24 mouse cellular contexts compared by ENCODE assay signal in genomic region chr2:180292026-180292425, GRCm38 (mm10). TPM values are rescaled to one million over a fixed set of nuclear protein-coding genes. Genes with fewer than 3 reads are reported as not detected.
DNase-seq lines count a peak whose midpoint lies in the region; ATAC-seq and TF ChIP-seq lines count a peak whose summit lies in the region.
"Had no signal": no experiment of that assay in that cellular context is flagged by ENCODE, and none has a peak within 500 bp of the region (broad histone marks: within the 10 kb centered on the region; RNA-seq: fewer than 3 reads in every experiment).

No protein-coding gene starts in this region.

- H3K9ac ChIP-seq in heart, embryonic 11.5 days (ENCODE audit: low read depth, low read length) = no peak overlapping the region
- no peak overlapping the region for H3K9ac ChIP-seq in ES-Bruce4 (ENCODE audit: low read depth, poor library complexity, severe bottlenecking)
- H3K9ac ChIP-seq in intestine, embryonic 15.5 days = no peak overlapping the region
- H3K9ac ChIP-seq: forebrain, postnatal 0 days; hindbrain, embryonic 13.5 days; limb, embryonic 12.5 days; liver, embryonic 13.5 days; midbrain, embryonic 13.5 days had no signal

- no peak for DNase-seq in heart, embryonic 10.5 days (ENCODE audit: low spot score)
- peak; percentile 80 for DNase-seq in skeletal muscle tissue, adult 2 months (ENCODE audit: low read depth, low spot score)
- no peak for DNase-seq in urinary bladder, postnatal 14 days (ENCODE audit: low spot score)
- no peak for DNase-seq in layer of hippocampus, postnatal 14 days (ENCODE audit: low spot score in 2 of 2)
- DNase-seq: adrenal gland, adult 8-10 months; cerebellum, adult 8-10 months; forebrain, postnatal 0 days; kidney, postnatal 4 days; liver, embryonic 13.5 days; thymus, postnatal 36 days had no signal

- TF ChIP-seq EP300 in ES-Bruce4 (IDR thresholded peaks at IDR 0.05; ENCODE audit: insufficient read depth, low read depth, low read length) = no peak

- TF ChIP-seq CTCF in ES-Bruce4 (IDR thresholded peaks at IDR 0.05; ENCODE audit: low read depth, low read length) = no peak

- no peak for TF ChIP-seq POLR2A in ES-Bruce4 (IDR thresholded peaks at IDR 0.05; ENCODE audit: insufficient read depth, low read length)

- WGBS in heart, embryonic 10.5 days = 66% methylated on average over 4 of the region's 4 CpGs
- whole genome bisulfite sequencing in heart, embryonic 11.5 days (ENCODE audit: insufficient replicate concordance) = 65% methylated on average over 4 of the region's 4 CpGs
- 41% methylated on average over 4 of the region's 4 CpGs for WGBS in intestine, embryonic 15.5 days

- H3K4me1 ChIP-seq in heart, embryonic 10.5 days = peaks cover 34% of the 10 kb centered on the region
- H3K4me1 ChIP-seq in heart, embryonic 11.5 days (ENCODE audit: control insufficient read depth, insufficient read depth, low read length) = peaks cover 22% of the 10 kb centered on the region
- peaks cover 26% of the 10 kb centered on the region for H3K4me1 ChIP-seq in ES-Bruce4 (ENCODE audit: control insufficient read depth, insufficient read depth, low read length)
- peaks cover 27% of the 10 kb centered on the region for H3K4me1 ChIP-seq in intestine, embryonic 15.5 days (replicated peaks)
- H3K4me1 ChIP-seq: hindbrain, embryonic 13.5 days; midbrain, embryonic 13.5 days had no signal

- no peak overlapping the region for H3K4me3 ChIP-seq in heart, embryonic 10.5 days
- H3K4me3 ChIP-seq in heart, embryonic 11.5 days (ENCODE audit: low read depth, low read length) = no peak overlapping the region
- 0 out of 2 replicates have a peak overlapping the region, but pooled peaks have one; percentile 35 for H3K4me3 ChIP-seq in ES-Bruce4 (ENCODE audit: low read depth, low read length)
- H3K4me3 ChIP-seq in intestine, embryonic 15.5 days (replicated peaks) = no peak overlapping the region
- H3K4me3 ChIP-seq: forebrain, embryonic 10.5 days; hindbrain, embryonic 13.5 days; limb, embryonic 12.5 days; liver, embryonic 13.5 days; midbrain, embryonic 13.5 days had no signal

- no peaks in the 10 kb centered on the region for H3K27me3 ChIP-seq in heart, embryonic 10.5 days (ENCODE audit: insufficient read depth, poor library complexity, severe bottlenecking)
- H3K27me3 ChIP-seq in heart, embryonic 11.5 days (ENCODE audit: control insufficient read depth, insufficient read depth, low read length) = no peaks in the 10 kb centered on the region
- H3K27me3 ChIP-seq in ES-Bruce4 (ENCODE audit: control insufficient read depth, insufficient read depth, low read length, poor library complexity, severe bottlenecking) = no peaks in the 10 kb centered on the region
- no peaks in the 10 kb centered on the region for H3K27me3 ChIP-seq in intestine, embryonic 15.5 days (replicated peaks)
- H3K27me3 ChIP-seq: limb, embryonic 12.5 days; liver, embryonic 13.5 days had no signal

- H3K36me3 ChIP-seq in heart, embryonic 10.5 days = no peaks in the 10 kb centered on the region
- no peaks in the 10 kb centered on the region for H3K36me3 ChIP-seq in heart, embryonic 11.5 days (ENCODE audit: control insufficient read depth, insufficient read depth, low read length)
- no peaks in the 10 kb centered on the region for H3K36me3 ChIP-seq in ES-Bruce4 (ENCODE audit: control insufficient read depth, insufficient read depth, low read length, poor library complexity, severe bottlenecking)
- H3K36me3 ChIP-seq in intestine, embryonic 15.5 days = no peaks in the 10 kb centered on the region
- H3K36me3 ChIP-seq: forebrain, embryonic 10.5 days; hindbrain, embryonic 13.5 days; limb, embryonic 12.5 days; liver, embryonic 13.5 days; midbrain, embryonic 13.5 days had no signal

- no peak for ATAC-seq in heart, embryonic 11.5 days (replicated peaks; ENCODE audit: insufficient number of reproducible peaks, low FRiP score, low TSS enrichment)
- no peak for ATAC-seq in intestine, embryonic 15.5 days
- ATAC-seq: forebrain, postnatal 0 days; inflammation-experienced regulatory T-cells, adult 6 months; midbrain, embryonic 13.5 days had no signal

- no peaks in the 10 kb centered on the region for H3K9me3 ChIP-seq in heart, embryonic 10.5 days
- H3K9me3 ChIP-seq in heart, embryonic 11.5 days (replicated peaks; ENCODE audit: control insufficient read depth, low read length) = no peaks in the 10 kb centered on the region
- no peaks in the 10 kb centered on the region for H3K9me3 ChIP-seq in ES-Bruce4 (replicated peaks; ENCODE audit: control insufficient read depth, insufficient read depth, low read length, poor library complexity, severe bottlenecking)
- no peaks in the 10 kb centered on the region for H3K9me3 ChIP-seq in intestine, embryonic 15.5 days
- H3K9me3 ChIP-seq: forebrain, embryonic 10.5 days; hindbrain, embryonic 13.5 days; limb, embryonic 12.5 days; liver, embryonic 13.5 days; midbrain, embryonic 13.5 days had no signal

- no peak overlapping the region for H3K4me2 ChIP-seq in heart, embryonic 11.5 days
- peak overlapping the region; percentile 19; the same call in 1 of the 2 replicates for H3K4me2 ChIP-seq in intestine, embryonic 15.5 days (replicated peaks)
- H3K4me2 ChIP-seq: hindbrain, embryonic 13.5 days; limb, embryonic 12.5 days; liver, embryonic 13.5 days; midbrain, embryonic 13.5 days had no signal

- H3K27ac ChIP-seq in heart, embryonic 10.5 days = peak overlapping the region; percentile 67; the same call in 1 of the 2 replicates
- H3K27ac ChIP-seq in heart, embryonic 11.5 days (ENCODE audit: low read depth, low read length) = no peak overlapping the region
- H3K27ac ChIP-seq in ES-Bruce4 (ENCODE audit: insufficient read depth, low read length) = peak overlapping the region; percentile 63
- H3K27ac ChIP-seq in intestine, embryonic 15.5 days = peak overlapping the region; percentile 64; the same call in 1 of the 2 replicates
- H3K27ac ChIP-seq: forebrain, embryonic 10.5 days; hindbrain, embryonic 13.5 days; limb, embryonic 12.5 days; liver, embryonic 13.5 days; midbrain, embryonic 13.5 days had no signal

RNA-seq across cellular contexts. Expression of gene Rbbp8nl, which starts 2.3 kb away (rescaled TPM):
- polyA plus RNA-seq in heart, embryonic 10.5 days (2016; fragmentation: Nextera tagmentation; extraction: Ambion mirVana) = 0.16 and 0.68 TPM in 2 replicates
- polyA plus RNA-seq in heart, embryonic 11.5 days (2014; fragmentation: Nextera tagmentation; extraction: Ambion mirVana) = 0.10 TPM in 1 of 2 replicates, not detected in the other
- polyA plus RNA-seq in ES-Bruce4 (2011; ENCODE audit: insufficient read depth, insufficient read length, low read depth, missing spikeins) = 1.7 and 1.8 TPM in 2 replicates
- polyA plus RNA-seq in intestine, embryonic 15.5 days (2015; fragmentation: Nextera tagmentation; extraction: Ambion mirVana) = 2.8 and 3.8 TPM in 2 replicates
- total RNA-seq in layer of hippocampus, postnatal 14 days (2021) = not detected
- total RNA-seq: adrenal gland, adult 8-10 months; forebrain, postnatal 0 days; layer of hippocampus, postnatal 25 days; left cerebral cortex, postnatal 10 days; megakaryocyte progenitor cell, adult 5-6 weeks had no signal
- polyA plus RNA-seq: forebrain, postnatal 0 days; heart, postnatal 0 days; hindbrain, embryonic 13.5 days; inflammation-experienced regulatory T-cells, adult 6 months; liver, embryonic 13.5 days; midbrain, embryonic 13.5 days; neural tube, embryonic 14.5 days; spleen, adult 2 months had no signal

RNA-seq across cellular contexts. Expression of gene Cables2, which starts 18.7 kb away (rescaled TPM):
- polyA plus RNA-seq in heart, embryonic 10.5 days (2016; fragmentation: Nextera tagmentation; extraction: Ambion mirVana) = 12.4 and 13.1 TPM in 2 replicates
- 11.8 TPM in 2 replicates for polyA plus RNA-seq in heart, embryonic 11.5 days (2014; fragmentation: Nextera tagmentation; extraction: Ambion mirVana)
- 13.2 and 14.5 TPM in 2 replicates for polyA plus RNA-seq in ES-Bruce4 (2011; ENCODE audit: insufficient read depth, insufficient read length, low read depth, missing spikeins)
- 11.4 and 12.7 TPM in 2 replicates for polyA plus RNA-seq in intestine, embryonic 15.5 days (2015; fragmentation: Nextera tagmentation; extraction: Ambion mirVana)
- 10 to 100 TPM; 40.2 to 43.6 TPM for total RNA-seq in layer of hippocampus, postnatal 14 days (2021)

RNA-seq across cellular contexts. Expression of gene Rps21, which starts 34.8 kb away (rescaled TPM):
- 332 and 360 TPM in 2 replicates for polyA plus RNA-seq in heart, embryonic 10.5 days (2016; fragmentation: Nextera tagmentation; extraction: Ambion mirVana)
- polyA plus RNA-seq in heart, embryonic 11.5 days (2014; fragmentation: Nextera tagmentation; extraction: Ambion mirVana) = 347 and 390 TPM in 2 replicates
- polyA plus RNA-seq in ES-Bruce4 (2011; ENCODE audit: insufficient read depth, insufficient read length, low read depth, missing spikeins) = 1,612 and 1,632 TPM in 2 replicates
- polyA plus RNA-seq in intestine, embryonic 15.5 days (2015; fragmentation: Nextera tagmentation; extraction: Ambion mirVana) = 577 and 672 TPM in 2 replicates
- total RNA-seq in layer of hippocampus, postnatal 14 days (2021) = 100 to 1,000 TPM; 571 to 582 TPM

RNA-seq across cellular contexts. Expression of gene Gata5, which starts 42.5 kb away (rescaled TPM):
- polyA plus RNA-seq in heart, embryonic 10.5 days (2016; fragmentation: Nextera tagmentation; extraction: Ambion mirVana) = 34.7 and 41.3 TPM in 2 replicates
- polyA plus RNA-seq in heart, embryonic 11.5 days (2014; fragmentation: Nextera tagmentation; extraction: Ambion mirVana) = 25.7 and 28.0 TPM in 2 replicates
- polyA plus RNA-seq in ES-Bruce4 (2011; ENCODE audit: insufficient read depth, insufficient read length, low read depth, missing spikeins) = 0.53 TPM in 1 of 2 replicates, not detected in the other
- polyA plus RNA-seq in intestine, embryonic 15.5 days (2015; fragmentation: Nextera tagmentation; extraction: Ambion mirVana) = 8.6 and 8.8 TPM in 2 replicates
- total RNA-seq in layer of hippocampus, postnatal 14 days (2021) = not detected
- total RNA-seq: forebrain, postnatal 0 days; layer of hippocampus, postnatal 25 days; left cerebral cortex, postnatal 10 days; megakaryocyte progenitor cell, adult 5-6 weeks had no signal
- polyA plus RNA-seq: forebrain, embryonic 10.5 days; forebrain, postnatal 0 days; inflammation-experienced regulatory T-cells, adult 6 months; midbrain, embryonic 13.5 days; neural tube, embryonic 14.5 days had no signal
